Mouse (Mus musculus) kidney, adult 18-20 months (tissue): ENCODE data around the gene Gimap4.
"Not testable (repeated sequence)": the region's sequence is repeated elsewhere in the genome, so short reads cannot be mapped to it uniquely, and the experiment has no call there.

Source experiments
- DNase-seq: peaks from one replicate; pipeline ENCODE4 v3.0.0; 2021

Gimap4 gene

GRCm38 (mm10) chr6:48676860-48677415 lies 7.4 kb upstream of the Gimap4 start:
- DNase-seq = no peak

- DNase-seq = no peak
Measured at GRCm38 (mm10) chr6:48677492-48678345, 6.6 kb upstream of the Gimap4 start.

- DNase-seq = no peak
Measured at GRCm38 (mm10) chr6:48678391-48678790, 6.0 kb upstream of the Gimap4 start.

GRCm38 (mm10) chr6:48679701-48680100 lies 4.6 kb upstream of the Gimap4 start:
- DNase-seq = no peak

- DNase-seq = no peak
Measured at GRCm38 (mm10) chr6:48680421-48680820, 3.9 kb upstream of the Gimap4 start.

- no peak for DNase-seq
Measured at GRCm38 (mm10) chr6:48681472-48682090, 2.8 kb upstream of the Gimap4 start.

- no peak for DNase-seq
Measured at GRCm38 (mm10) chr6:48682271-48682670, 2.1 kb upstream of the Gimap4 start.

- DNase-seq = not testable (repeated sequence)
Measured at GRCm38 (mm10) chr6:48683263-48683821, 1.0 kb upstream of the Gimap4 start.

GRCm38 (mm10) chr6:48684806-48685205 lies 457 bp downstream of the Gimap4 start:
- no peak for DNase-seq

- DNase-seq = no peak
Measured at GRCm38 (mm10) chr6:48685251-48685650, 902 bp downstream of the Gimap4 start.

- no peak for DNase-seq
Measured at GRCm38 (mm10) chr6:48685694-48686665, 1.6 kb downstream of the Gimap4 start.

- DNase-seq = no peak
Measured at GRCm38 (mm10) chr6:48687077-48687476, 2.7 kb downstream of the Gimap4 start.

- no peak for DNase-seq
Measured at GRCm38 (mm10) chr6:48689320-48689719, 5.0 kb downstream of the Gimap4 start.

- no peak for DNase-seq
Measured at GRCm38 (mm10) chr6:48692962-48693361, 8.6 kb downstream of the Gimap4 start.

GRCm38 (mm10) chr6:48696830-48697554 lies 12.6 kb downstream of the Gimap4 start:
- DNase-seq = no peak

- DNase-seq = no peak
Measured at GRCm38 (mm10) chr6:48697555-48697930, 13.2 kb downstream of the Gimap4 start.

- DNase-seq = no peak
Measured at GRCm38 (mm10) chr6:48698066-48698856, 13.9 kb downstream of the Gimap4 start.

- no peak for DNase-seq
Measured at GRCm38 (mm10) chr6:48698888-48699287, 14.5 kb downstream of the Gimap4 start.

GRCm38 (mm10) chr6:48700251-48701075 lies 16.1 kb downstream of the Gimap4 start:
- no peak for DNase-seq

- DNase-seq = no peak
Measured at GRCm38 (mm10) chr6:48702146-48702545, 17.8 kb downstream of the Gimap4 start.
